Mouse (Mus musculus): ENCODE results near the gene Hcrt. TPM values are rescaled to one million over a fixed set of nuclear protein-coding genes. Genes with fewer than 3 reads are reported as not detected.

Gene Hcrt
- total and polyA plus RNA-seq, 2 experiments from 2014 or later = not detected

DNA sequence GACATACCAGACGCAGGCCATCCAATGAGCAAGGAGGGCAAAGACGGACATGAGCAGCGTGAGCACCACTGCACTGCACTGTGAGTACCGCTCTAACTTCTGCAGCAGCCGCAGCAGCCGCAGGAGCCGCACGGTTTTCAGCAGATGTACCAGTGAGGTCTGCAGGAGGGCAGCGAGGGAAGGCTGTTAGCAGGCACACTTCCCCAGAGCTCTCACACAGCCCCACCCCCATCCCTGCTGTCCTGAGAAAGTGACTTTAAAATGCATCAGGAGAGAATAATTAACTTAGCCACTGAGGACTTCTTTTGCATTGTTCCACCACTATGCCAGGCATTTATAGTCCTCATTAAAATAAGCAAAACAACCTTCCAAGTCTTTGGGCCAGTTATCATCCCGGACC, 10.4 kb downstream of the Hcrt start:
- no peak for TF ChIP-seq EP300 (IDR thresholded peaks at IDR 0.05; ENCODE audit: low read depth)
- TF ChIP-seq CTCF (IDR thresholded peaks at IDR 0.05; ENCODE audit: low read depth) = no peak
- Histone ChIP-seq H3K27me3 (ENCODE audit: control insufficient read depth, insufficient read depth, low read length) (peaks cover 32% of the 10 kb centered on the region), H3K9ac (replicated peaks; ENCODE audit: low read depth, low read length) (no peak overlapping the region), H3K27ac (ENCODE audit: low read depth) (no peak overlapping the region), H3K9me3 (replicated peaks; ENCODE audit: control insufficient read depth, low read length) (no peaks in the 10 kb centered on the region), H3K36me3 (replicated peaks; ENCODE audit: control insufficient read depth, insufficient read depth, low read length) (no peaks in the 10 kb centered on the region), H3K4me2 (ENCODE audit: low read depth, low read length) (no peak overlapping the region), H3K4me1 (ENCODE audit: control insufficient read depth, insufficient read depth) (no peaks in the 10 kb centered on the region), H3K4me3 (ENCODE audit: low read depth, low read length) (no peak overlapping the region)
- WGBS = 27% methylated on average over 10 of the region's 10 CpGs
- no peak for DNase-seq (ENCODE audit: low spot score)
- ATAC-seq (ENCODE audit: insufficient read depth, low read depth) = no peak

DNA sequence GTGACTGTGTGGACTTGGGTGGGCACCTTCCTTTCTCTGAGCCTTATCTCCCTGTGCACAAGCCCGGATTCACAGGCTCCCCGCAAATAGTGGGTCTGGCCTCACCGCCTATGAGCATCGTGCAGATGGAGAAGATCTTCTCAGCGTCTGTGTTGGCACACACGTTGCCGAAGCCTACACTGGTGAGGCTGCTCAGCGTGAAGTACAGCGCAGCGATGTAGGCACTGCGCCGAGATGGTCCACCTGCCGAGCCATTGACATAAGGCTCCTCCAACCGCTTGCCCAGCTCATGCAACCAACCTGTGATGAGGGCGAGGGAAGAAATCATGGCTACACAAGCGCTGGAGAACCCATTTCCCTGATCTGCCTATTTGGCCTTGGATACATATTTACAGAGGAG, 12.6 kb downstream of the Hcrt start:
- DNase-seq (ENCODE audit: low spot score) (no peak), ATAC-seq (ENCODE audit: insufficient read depth, low read depth) (no peak)
- Histone ChIP-seq H3K27me3 (ENCODE audit: control insufficient read depth, insufficient read depth, low read length) (peaks cover 28% of the 10 kb centered on the region), H3K4me1 (ENCODE audit: control insufficient read depth, insufficient read depth) (no peaks in the 10 kb centered on the region), H3K9me3 (replicated peaks; ENCODE audit: control insufficient read depth, low read length) (no peaks in the 10 kb centered on the region), H3K9ac (replicated peaks; ENCODE audit: low read depth, low read length) (no peak overlapping the region), H3K27ac (ENCODE audit: low read depth) (no peak overlapping the region), H3K4me2 (ENCODE audit: low read depth, low read length) (no peak overlapping the region), H3K4me3 (ENCODE audit: low read depth, low read length) (no peak overlapping the region), H3K36me3 (replicated peaks; ENCODE audit: control insufficient read depth, insufficient read depth, low read length) (no peaks in the 10 kb centered on the region)
- 79% methylated on average over 16 of the region's 16 CpGs for WGBS
- TF ChIP-seq CTCF (IDR thresholded peaks at IDR 0.05; ENCODE audit: low read depth) = no peak
- TF ChIP-seq EP300 (IDR thresholded peaks at IDR 0.05; ENCODE audit: low read depth) = no peak

GRCm38 (mm10) chr11:100749469-100749868, 13.3 kb downstream of the Hcrt start:
- DNase-seq (ENCODE audit: low spot score) (no peak), ATAC-seq (ENCODE audit: insufficient read depth, low read depth) (no peak)
- 30% methylated on average over 25 of the region's 25 CpGs for WGBS
- Histone ChIP-seq H3K27me3 (ENCODE audit: control insufficient read depth, insufficient read depth, low read length) (peaks cover 28% of the 10 kb centered on the region), H3K4me3 (ENCODE audit: low read depth, low read length) (no peak overlapping the region), H3K36me3 (replicated peaks; ENCODE audit: control insufficient read depth, insufficient read depth, low read length) (no peaks in the 10 kb centered on the region), H3K27ac (ENCODE audit: low read depth) (no peak overlapping the region), H3K9ac (replicated peaks; ENCODE audit: low read depth, low read length) (no peak overlapping the region), H3K9me3 (replicated peaks; ENCODE audit: control insufficient read depth, low read length) (no peaks in the 10 kb centered on the region), H3K4me1 (ENCODE audit: control insufficient read depth, insufficient read depth) (no peaks in the 10 kb centered on the region), H3K4me2 (ENCODE audit: low read depth, low read length) (no peak overlapping the region)
- TF ChIP-seq EP300 (IDR thresholded peaks at IDR 0.05; ENCODE audit: low read depth) (no peak), CTCF (IDR thresholded peaks at IDR 0.05; ENCODE audit: low read depth) (no peak)

DNA sequence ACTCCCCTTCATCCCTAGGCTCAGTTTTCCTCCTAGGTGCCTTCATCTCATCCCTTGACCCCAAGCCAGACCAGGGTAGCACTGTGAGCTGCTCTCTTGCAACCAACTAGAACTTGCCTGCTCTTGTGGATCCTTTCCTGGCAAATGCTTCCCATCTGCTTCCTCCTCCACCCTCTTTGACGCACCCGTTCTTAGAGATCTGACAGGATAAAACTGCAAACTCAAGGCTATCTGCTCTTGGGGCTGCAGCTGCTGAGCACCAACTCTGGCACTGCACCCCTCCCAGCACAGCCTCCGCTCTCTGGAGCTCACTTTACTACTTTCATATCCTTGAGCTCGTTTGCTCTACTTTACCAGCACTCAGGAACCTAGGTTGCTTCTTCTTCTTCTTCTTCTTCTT, 14.1 kb downstream of the Hcrt start:
- Histone ChIP-seq H3K4me3 (ENCODE audit: low read depth, low read length) (no peak overlapping the region), H3K9ac (replicated peaks; ENCODE audit: low read depth, low read length) (no peak overlapping the region), H3K9me3 (replicated peaks; ENCODE audit: control insufficient read depth, low read length) (no peaks in the 10 kb centered on the region), H3K4me1 (ENCODE audit: control insufficient read depth, insufficient read depth) (no peaks in the 10 kb centered on the region), H3K4me2 (ENCODE audit: low read depth, low read length) (no peak overlapping the region), H3K27ac (ENCODE audit: low read depth) (no peak overlapping the region), H3K27me3 (ENCODE audit: control insufficient read depth, insufficient read depth, low read length) (peaks cover 28% of the 10 kb centered on the region), H3K36me3 (replicated peaks; ENCODE audit: control insufficient read depth, insufficient read depth, low read length) (no peaks in the 10 kb centered on the region)
- WGBS = 67% methylated on average over 4 of the region's 4 CpGs
- no peak for DNase-seq (ENCODE audit: low spot score)
- no peak for ATAC-seq (ENCODE audit: insufficient read depth, low read depth)
- TF ChIP-seq CTCF (IDR thresholded peaks at IDR 0.05; ENCODE audit: low read depth) = no peak
- TF ChIP-seq EP300 (IDR thresholded peaks at IDR 0.05; ENCODE audit: low read depth) = no peak

DNA sequence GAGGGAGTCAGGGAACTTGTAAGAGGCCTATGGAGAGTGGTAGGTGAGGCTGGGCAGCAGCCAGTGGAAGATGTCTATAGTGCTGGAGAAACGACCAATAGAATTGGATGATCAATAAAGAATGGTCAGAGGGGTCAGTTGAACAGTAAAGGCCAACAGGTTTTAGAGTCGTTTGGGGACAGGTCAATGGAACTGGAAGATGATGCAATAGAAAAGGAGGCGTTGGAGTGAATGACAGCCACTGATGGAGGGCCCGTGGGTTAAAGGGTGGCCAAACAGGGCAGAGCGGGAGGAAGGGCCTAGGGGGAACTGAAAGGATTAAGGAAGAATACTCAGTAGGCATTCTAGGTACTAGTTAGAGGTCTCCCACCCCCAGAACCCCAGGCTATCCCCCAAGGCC, 15.6 kb downstream of the Hcrt start:
- TF ChIP-seq CTCF (IDR thresholded peaks at IDR 0.05; ENCODE audit: low read depth) = no peak
- no peak for TF ChIP-seq EP300 (IDR thresholded peaks at IDR 0.05; ENCODE audit: low read depth)
- Histone ChIP-seq H3K9ac (replicated peaks; ENCODE audit: low read depth, low read length) (no peak overlapping the region), H3K9me3 (replicated peaks; ENCODE audit: control insufficient read depth, low read length) (no peaks in the 10 kb centered on the region), H3K4me1 (ENCODE audit: control insufficient read depth, insufficient read depth) (no peaks in the 10 kb centered on the region), H3K4me2 (ENCODE audit: low read depth, low read length) (no peak overlapping the region), H3K27ac (ENCODE audit: low read depth) (no peak overlapping the region), H3K27me3 (ENCODE audit: control insufficient read depth, insufficient read depth, low read length) (peaks cover 28% of the 10 kb centered on the region), H3K36me3 (replicated peaks; ENCODE audit: control insufficient read depth, insufficient read depth, low read length) (no peaks in the 10 kb centered on the region), H3K4me3 (ENCODE audit: low read depth, low read length) (no peak overlapping the region)
- DNase-seq (ENCODE audit: low spot score) (no peak), ATAC-seq (ENCODE audit: insufficient read depth, low read depth) (no peak)
- WGBS = 65% methylated on average over 5 of the region's 5 CpGs

DNA sequence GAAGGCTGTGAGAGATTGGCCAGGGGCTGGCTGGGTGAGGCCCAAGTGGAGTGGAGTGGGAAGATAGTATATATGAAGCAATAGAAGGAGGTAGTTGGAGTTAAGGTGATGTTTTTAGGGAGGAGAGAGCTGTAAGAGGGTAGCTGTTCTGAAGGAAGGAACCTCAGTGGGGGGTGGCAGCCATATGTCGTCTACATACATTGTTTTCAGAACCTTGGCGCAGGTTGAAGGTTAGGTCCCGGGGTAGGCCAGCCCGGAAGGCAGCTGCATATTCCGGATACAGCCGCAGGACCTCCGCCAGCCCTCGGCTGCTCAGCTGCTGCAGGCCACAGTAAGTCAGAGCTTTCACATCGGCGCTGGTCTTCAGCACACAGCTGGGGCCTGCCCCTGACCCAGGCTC, 16.2 kb downstream of the Hcrt start:
- Histone ChIP-seq H3K4me2 (ENCODE audit: low read depth, low read length) (no peak overlapping the region), H3K27ac (ENCODE audit: low read depth) (no peak overlapping the region), H3K9me3 (replicated peaks; ENCODE audit: control insufficient read depth, low read length) (no peaks in the 10 kb centered on the region), H3K4me3 (ENCODE audit: low read depth, low read length) (no peak overlapping the region), H3K4me1 (ENCODE audit: control insufficient read depth, insufficient read depth) (no peaks in the 10 kb centered on the region), H3K36me3 (replicated peaks; ENCODE audit: control insufficient read depth, insufficient read depth, low read length) (no peaks in the 10 kb centered on the region), H3K9ac (replicated peaks; ENCODE audit: low read depth, low read length) (no peak overlapping the region), H3K27me3 (ENCODE audit: control insufficient read depth, insufficient read depth, low read length) (peaks cover 28% of the 10 kb centered on the region)
- no peak for DNase-seq (ENCODE audit: low spot score)
- no peak for TF ChIP-seq CTCF (IDR thresholded peaks at IDR 0.05; ENCODE audit: low read depth)
- WGBS = 65% methylated on average over 10 of the region's 10 CpGs
- ATAC-seq (ENCODE audit: insufficient read depth, low read depth) = no peak
